Mouse (Mus musculus): ENCODE measurements around the gene Lag3. TPM values are rescaled to one million over a fixed set of nuclear protein-coding genes. Genes with fewer than 3 reads are reported as not detected.

Lag3 gene
- total and polyA plus RNA-seq, 2 experiments from 2014 or later, result 0.11 to 0.85 TPM

- TF ChIP-seq CTCF (IDR thresholded peaks at IDR 0.05; ENCODE audit: low read depth), result no peak
- no peak for TF ChIP-seq EP300 (IDR thresholded peaks at IDR 0.05; ENCODE audit: low read depth)
- DNase-seq (ENCODE audit: low spot score), result no peak
- no peak overlapping the region for H3K27ac ChIP-seq (ENCODE audit: low read depth)
- H3K9ac ChIP-seq (replicated peaks; ENCODE audit: low read depth, low read length), result no peak overlapping the region
- H3K9me3 ChIP-seq (replicated peaks; ENCODE audit: control insufficient read depth, low read length), result no peaks in the 10 kb centered on the region
- no peak overlapping the region for H3K4me3 ChIP-seq (ENCODE audit: low read depth, low read length)
- peaks cover 4% of the 10 kb centered on the region; the same call in 1 of the 2 replicates for H3K4me1 ChIP-seq (ENCODE audit: control insufficient read depth, insufficient read depth)
- no peak for ATAC-seq (ENCODE audit: insufficient read depth, low read depth)
- no peaks in the 10 kb centered on the region for H3K27me3 ChIP-seq (ENCODE audit: control insufficient read depth, insufficient read depth, low read length)
- H3K36me3 ChIP-seq (replicated peaks; ENCODE audit: control insufficient read depth, insufficient read depth, low read length), result no peaks in the 10 kb centered on the region
- WGBS, result 71% methylated on average over 10 of the region's 10 CpGs
- no peak overlapping the region for H3K4me2 ChIP-seq (ENCODE audit: low read depth, low read length)
These were observed 28.2 kb downstream of the Lag3 start for GRCm38 (mm10) chr6:124883351-124883750.

- ATAC-seq (ENCODE audit: insufficient read depth, low read depth) (no peak), DNase-seq (ENCODE audit: low spot score) (no peak)
- Histone ChIP-seq H3K4me2 (ENCODE audit: low read depth, low read length) (no peak overlapping the region), H3K27me3 (ENCODE audit: control insufficient read depth, insufficient read depth, low read length) (no peaks in the 10 kb centered on the region), H3K4me1 (ENCODE audit: control insufficient read depth, insufficient read depth) (peaks cover 4% of the 10 kb centered on the region; the same call in 1 of the 2 replicates), H3K9me3 (replicated peaks; ENCODE audit: control insufficient read depth, low read length) (no peaks in the 10 kb centered on the region), H3K9ac (replicated peaks; ENCODE audit: low read depth, low read length) (no peak overlapping the region), H3K27ac (ENCODE audit: low read depth) (no peak overlapping the region), H3K4me3 (ENCODE audit: low read depth, low read length) (no peak overlapping the region), H3K36me3 (replicated peaks; ENCODE audit: control insufficient read depth, insufficient read depth, low read length) (no peaks in the 10 kb centered on the region)
- TF ChIP-seq CTCF (IDR thresholded peaks at IDR 0.05; ENCODE audit: low read depth) (no peak), EP300 (IDR thresholded peaks at IDR 0.05; ENCODE audit: low read depth) (no peak)
- WGBS, result 87% methylated on average over 9 of the region's 9 CpGs
These were observed 29.7 kb downstream of the Lag3 start for GRCm38 (mm10) chr6:124881821-124882220.

GRCm38 (mm10) chr6:124879390-124879789 is 32.1 kb downstream of the Lag3 start:
- H3K4me3 ChIP-seq (ENCODE audit: low read depth, low read length), result no peak overlapping the region
- DNase-seq (ENCODE audit: low spot score) (no peak), ATAC-seq (ENCODE audit: insufficient read depth, low read depth) (no peak)
- no peaks in the 10 kb centered on the region for H3K27me3 ChIP-seq (ENCODE audit: control insufficient read depth, insufficient read depth, low read length)
- no peaks in the 10 kb centered on the region for H3K4me1 ChIP-seq (ENCODE audit: control insufficient read depth, insufficient read depth)
- no peak for TF ChIP-seq EP300 (IDR thresholded peaks at IDR 0.05; ENCODE audit: low read depth)
- TF ChIP-seq CTCF (IDR thresholded peaks at IDR 0.05; ENCODE audit: low read depth), result no peak
- no peaks in the 10 kb centered on the region for H3K9me3 ChIP-seq (replicated peaks; ENCODE audit: control insufficient read depth, low read length)
- H3K4me2 ChIP-seq (ENCODE audit: low read depth, low read length), result no peak overlapping the region
- H3K27ac ChIP-seq (ENCODE audit: low read depth), result no peak overlapping the region
- no peaks in the 10 kb centered on the region for H3K36me3 ChIP-seq (replicated peaks; ENCODE audit: control insufficient read depth, insufficient read depth, low read length)
- no peak overlapping the region for H3K9ac ChIP-seq (replicated peaks; ENCODE audit: low read depth, low read length)
- WGBS, result 53% methylated on average over 6 of the region's 6 CpGs

GRCm38 (mm10) chr6:124874348-124874747 is 37.2 kb downstream of the Lag3 start:
- DNase-seq (ENCODE audit: low spot score) (no peak), ATAC-seq (ENCODE audit: insufficient read depth, low read depth) (no peak)
- Histone ChIP-seq H3K9me3 (replicated peaks; ENCODE audit: control insufficient read depth, low read length) (no peaks in the 10 kb centered on the region), H3K36me3 (replicated peaks; ENCODE audit: control insufficient read depth, insufficient read depth, low read length) (no peaks in the 10 kb centered on the region), H3K27ac (ENCODE audit: low read depth) (no peak overlapping the region), H3K4me1 (ENCODE audit: control insufficient read depth, insufficient read depth) (no peaks in the 10 kb centered on the region), H3K9ac (replicated peaks; ENCODE audit: low read depth, low read length) (no peak overlapping the region), H3K4me2 (ENCODE audit: low read depth, low read length) (no peak overlapping the region), H3K27me3 (ENCODE audit: control insufficient read depth, insufficient read depth, low read length) (no peaks in the 10 kb centered on the region), H3K4me3 (ENCODE audit: low read depth, low read length) (no peak overlapping the region)
- TF ChIP-seq EP300 (IDR thresholded peaks at IDR 0.05; ENCODE audit: low read depth) (no peak), CTCF (IDR thresholded peaks at IDR 0.05; ENCODE audit: low read depth) (no peak)
- 26% methylated on average over 2 of the region's 3 CpGs for WGBS

- TF ChIP-seq CTCF (IDR thresholded peaks at IDR 0.05; ENCODE audit: low read depth), result no peak
- TF ChIP-seq EP300 (IDR thresholded peaks at IDR 0.05; ENCODE audit: low read depth), result no peak
- H3K4me2 ChIP-seq (ENCODE audit: low read depth, low read length), result no peak overlapping the region
- no peaks in the 10 kb centered on the region for H3K36me3 ChIP-seq (replicated peaks; ENCODE audit: control insufficient read depth, insufficient read depth, low read length)
- ATAC-seq (ENCODE audit: insufficient read depth, low read depth) (no peak), DNase-seq (ENCODE audit: low spot score) (no peak)
- 65% methylated on average over 6 of the region's 7 CpGs for WGBS
- peaks cover 12% of the 10 kb centered on the region; the same call in 1 of the 2 replicates for H3K27me3 ChIP-seq (ENCODE audit: control insufficient read depth, insufficient read depth, low read length)
- no peak overlapping the region for H3K9ac ChIP-seq (replicated peaks; ENCODE audit: low read depth, low read length)
- H3K4me3 ChIP-seq (ENCODE audit: low read depth, low read length), result no peak overlapping the region
- H3K9me3 ChIP-seq (replicated peaks; ENCODE audit: control insufficient read depth, low read length), result no peaks in the 10 kb centered on the region
- peaks cover 11% of the 10 kb centered on the region; the same call in 1 of the 2 replicates for H3K4me1 ChIP-seq (ENCODE audit: control insufficient read depth, insufficient read depth)
- H3K27ac ChIP-seq (ENCODE audit: low read depth), result no peak overlapping the region
These were observed 44.9 kb downstream of the Lag3 start for GRCm38 (mm10) chr6:124866560-124866959.

- Histone ChIP-seq H3K9me3 (replicated peaks; ENCODE audit: control insufficient read depth, low read length) (no peaks in the 10 kb centered on the region), H3K9ac (replicated peaks; ENCODE audit: low read depth, low read length) (no peak overlapping the region), H3K4me1 (ENCODE audit: control insufficient read depth, insufficient read depth) (peaks cover 11% of the 10 kb centered on the region; the same call in 1 of the 2 replicates), H3K27ac (ENCODE audit: low read depth) (no peak overlapping the region), H3K4me3 (ENCODE audit: low read depth, low read length) (no peak overlapping the region), H3K4me2 (ENCODE audit: low read depth, low read length) (no peak overlapping the region), H3K36me3 (replicated peaks; ENCODE audit: control insufficient read depth, insufficient read depth, low read length) (no peaks in the 10 kb centered on the region), H3K27me3 (ENCODE audit: control insufficient read depth, insufficient read depth, low read length) (peaks cover 13% of the 10 kb centered on the region; the same call in 1 of the 2 replicates)
- ATAC-seq (ENCODE audit: insufficient read depth, low read depth) (no peak), DNase-seq (ENCODE audit: low spot score) (no peak)
- no peak for TF ChIP-seq EP300 (IDR thresholded peaks at IDR 0.05; ENCODE audit: low read depth)
- TF ChIP-seq CTCF (IDR thresholded peaks at IDR 0.05; ENCODE audit: low read depth), result no peak
- WGBS, result 73% methylated on average over 18 of the region's 18 CpGs
These were observed 45.6 kb downstream of the Lag3 start for GRCm38 (mm10) chr6:124865766-124866362.
